Mouse (Mus musculus) cerebellum, adult 2 months (tissue): ENCODE results near the gene Vgll4.

Experiments used
- CTCF ChIP-seq: fragments of 200-500 bp; IDR thresholded peaks from 2 replicates; pipeline ENCODE4 v1.5.1; 2011; ENCODE audit warnings: low read depth, mild to moderate bottlenecking, control low read depth, low read length, moderate library complexity, borderline replicate concordance; ENCODE audit not compliant: insufficient read depth
- POLR2A ChIP-seq: fragments of 200-500 bp; IDR thresholded peaks from 2 replicates; pipeline ENCODE4 v1.6.1; 2011; ENCODE audit warnings: low read length, control low read depth, borderline replicate concordance; ENCODE audit not compliant: insufficient read depth

GRCm38 (mm10) chr6:114939666-114940065 lies 30.1 kb downstream of the Vgll4 start:
- TF ChIP-seq CTCF = no peak
- no peak for TF ChIP-seq POLR2A
